Mouse (Mus musculus) small intestine, adult 2 months (tissue): ENCODE data around the gene Sos2.

Source experiments
- CTCF ChIP-seq: fragments of 200-500 bp; IDR thresholded peaks from 2 replicates; pipeline ENCODE4 v1.5.1; 2012; ENCODE audit warnings: low read depth, mild to moderate bottlenecking, control low read depth, inconsistent platforms, low read length, moderate library complexity, mixed read lengths; ENCODE audit not compliant: insufficient replicate concordance, insufficient read length; ENCODE audit errors: extremely low read depth
- POLR2A ChIP-seq: fragments of 200-500 bp; IDR thresholded peaks from 2 replicates; pipeline ENCODE4 v1.6.1; 2012; ENCODE audit warnings: low read depth, mild to moderate bottlenecking, control low read depth, inconsistent platforms, low read length, moderate library complexity

DNA sequence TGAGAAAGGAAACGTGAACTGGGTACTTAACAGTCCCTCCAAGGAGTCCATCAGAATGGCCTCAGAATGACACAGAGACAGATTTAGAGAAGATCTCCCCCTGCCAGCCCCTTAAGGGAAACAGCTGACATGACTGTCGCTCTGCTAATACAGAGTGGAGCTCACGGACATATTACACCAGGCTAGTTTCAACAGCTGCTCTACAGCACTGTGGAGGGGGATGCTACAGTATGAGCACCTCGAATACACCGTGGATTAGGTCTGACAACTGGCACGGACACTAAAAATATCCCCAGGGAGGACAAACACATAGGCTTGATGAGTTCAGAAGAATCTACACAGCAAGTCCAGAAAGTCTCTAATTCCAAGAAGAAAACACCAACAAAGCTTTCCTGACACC is 16.7 kb upstream of the Sos2 start:
- TF ChIP-seq CTCF (no peak), POLR2A (no peak)
